Mouse (Mus musculus) limb, embryonic 11.5 days (tissue): Measurements from ENCODE around the gene Ang6. TPM values are rescaled to one million over a fixed set of nuclear protein-coding genes. Genes with fewer than 3 reads are reported as not detected.
"Not testable (repeated sequence)": the region's sequence is repeated elsewhere in the genome, so short reads cannot be mapped to it uniquely, and the experiment has no call there.

Experiments used
- ATAC-seq: fragments of 200-750 bp; cut with Nextera tagmentation; 2 replicates; pipeline ENCODE4 v1.8.0; 2017; ENCODE audit warnings: low read depth; ENCODE audit not compliant: insufficient number of reproducible peaks, low FRiP score, low TSS enrichment
- DNase-seq: peaks from one replicate; pipeline ENCODE4 v3.0.0-alpha.2; 2015; ENCODE audit warnings: low spot score
- H3K27ac ChIP-seq: fragments of 300-500 bp; sonication (generic); replicated peaks from 2 replicates; pipeline ENCODE4 v1.5.1; 2014; ENCODE audit warnings: low read depth, mild to moderate bottlenecking, low read length
- H3K27me3 ChIP-seq: fragments of 300-500 bp; sonication (generic); 2 replicates; pipeline ENCODE4 v1.6.1; 2014; ENCODE audit warnings: mild to moderate bottlenecking, low read length, mixed read lengths; ENCODE audit not compliant: control insufficient read depth, insufficient read depth
- H3K36me3 ChIP-seq: fragments of 300-500 bp; sonication (generic); 2 replicates; pipeline ENCODE4 v1.6.1; 2014; ENCODE audit warnings: mild to moderate bottlenecking, low read length, moderate library complexity, mixed read lengths; ENCODE audit not compliant: control insufficient read depth, insufficient read depth
- H3K4me1 ChIP-seq: fragments of 300-500 bp; sonication (generic); 2 replicates; pipeline ENCODE4 v1.6.1; 2014; ENCODE audit warnings: low read length, mixed read lengths; ENCODE audit not compliant: control insufficient read depth, insufficient read depth
- H3K4me2 ChIP-seq: fragments of 300-500 bp; sonication (generic); 2 replicates; pipeline ENCODE4 v1.6.1; 2014; ENCODE audit warnings: low read depth, mild to moderate bottlenecking, moderate library complexity; ENCODE audit not compliant: severe bottlenecking
- H3K4me3 ChIP-seq: fragments of 300-500 bp; sonication (generic); 2 replicates; pipeline ENCODE4 v1.5.1; 2014; ENCODE audit warnings: low read depth, low read length
- H3K9ac ChIP-seq: fragments of 300-500 bp; sonication (generic); 2 replicates; pipeline ENCODE4 v1.6.1; 2014; ENCODE audit warnings: mild to moderate bottlenecking, low read length
- H3K9me3 ChIP-seq: fragments of 300-500 bp; sonication (generic); 2 replicates; pipeline ENCODE4 v1.6.1; 2016; ENCODE audit warnings: low read length; ENCODE audit not compliant: control insufficient read depth
- WGBS: fragments of 180-500 bp; shearing (Covaris S2); extraction: QIAGEN DNeasy Blood & Tissue Kit; methylation state at CpG from one replicate; pipeline ENCODE4 v1.1.7; 2014; 5-methylcytosine and 5-hydroxymethylcytosine counted together
- polyA plus RNA-seq: library from polyadenylated mRNA; unstranded; fragments of >200 nt; fragmentation: Nextera tagmentation; extraction: Ambion mirVana; gene quantifications from 2 replicates; pipeline ENCODE4 v1.2.1, GENCODE M21; 2014

Ang6 gene
- polyA plus RNA-seq, 1 experiment from 2014 or later, result not detected

GRCm38 (mm10) chr14:43983897-43984296, 18.2 kb downstream of the Ang6 start:
- Histone ChIP-seq H3K4me3 (no peak overlapping the region), H3K9ac (no peak overlapping the region), H3K9me3 (no peaks in the 10 kb centered on the region), H3K27me3 (no peaks in the 10 kb centered on the region), H3K4me1 (no peaks in the 10 kb centered on the region), H3K27ac (no peak overlapping the region), H3K36me3 (no peaks in the 10 kb centered on the region), H3K4me2 (no peak overlapping the region)
- DNase-seq (peak; percentile 82), ATAC-seq (peak; percentile 80; the same call in 1 of the 2 replicates)
- 0% methylated on average over 4 of the region's 4 CpGs for WGBS

- Histone ChIP-seq H3K27me3 (no peaks in the 10 kb centered on the region), H3K36me3 (no peaks in the 10 kb centered on the region), H3K4me2 (no peak overlapping the region), H3K9ac (no peak overlapping the region), H3K9me3 (no peaks in the 10 kb centered on the region), H3K4me1 (no peaks in the 10 kb centered on the region), H3K4me3 (no peak overlapping the region), H3K27ac (no peak overlapping the region)
- ATAC-seq, result no peak
- 66% methylated on average over 4 of the region's 4 CpGs for WGBS
- no peak for DNase-seq
Measured at GRCm38 (mm10) chr14:43983454-43983853, 18.6 kb downstream of the Ang6 start.

- not testable (repeated sequence) for H3K9me3 ChIP-seq, H3K9ac ChIP-seq, H3K4me2 ChIP-seq, ATAC-seq, H3K4me3 ChIP-seq, H3K36me3 ChIP-seq, H3K27me3 ChIP-seq, H3K4me1 ChIP-seq, DNase-seq, H3K27ac ChIP-seq
- WGBS, result no CpG with 5 or more reads among the region's 2 CpGs
Measured at GRCm38 (mm10) chr14:43956769-43957168, 45.3 kb downstream of the Ang6 start, which contains the start of gene Ang5. TSS of gene Ang5 (plus strand) at chr14:43957069.

DNA sequence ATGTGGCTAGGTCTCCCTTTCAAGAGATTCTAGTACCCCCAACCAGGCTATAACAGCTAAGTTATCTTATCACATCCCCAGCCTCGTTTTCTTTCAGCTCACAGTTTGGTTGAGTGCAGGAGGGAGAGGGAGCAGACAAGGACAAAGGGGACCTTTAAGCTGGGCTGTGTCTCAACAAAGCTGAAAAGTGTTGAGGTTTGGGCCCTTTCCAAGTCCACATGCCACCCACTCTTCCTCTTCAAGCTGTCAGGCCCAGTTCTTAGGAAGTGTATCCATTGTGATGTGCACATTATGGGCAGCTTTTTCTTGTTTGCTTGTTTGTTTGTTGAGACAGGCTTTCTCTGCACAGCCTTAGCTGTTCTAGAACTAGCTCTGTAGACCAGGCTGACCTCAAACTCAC, 47.0 kb downstream of the Ang6 start:
- H3K27me3 ChIP-seq, H3K4me3 ChIP-seq, ATAC-seq, H3K27ac ChIP-seq, H3K36me3 ChIP-seq, DNase-seq, H3K4me1 ChIP-seq, H3K4me2 ChIP-seq, H3K9ac ChIP-seq, H3K9me3 ChIP-seq: not testable (repeated sequence)
- WGBS, result no CpG with 5 or more reads among the region's 1 CpGs

- not testable (repeated sequence) for H3K27me3 ChIP-seq, H3K4me3 ChIP-seq, DNase-seq, H3K4me2 ChIP-seq, H3K9me3 ChIP-seq, H3K9ac ChIP-seq, H3K4me1 ChIP-seq, ATAC-seq, H3K36me3 ChIP-seq, H3K27ac ChIP-seq
- 50% methylated on average over 2 of the region's 2 CpGs for WGBS
Measured at GRCm38 (mm10) chr14:43953382-43953781, 48.7 kb downstream of the Ang6 start.

Other genes with a start within 250 kb of the Ang6 start
- gene Gm8180, start 217.5 kb downstream of the Ang6 start, polyA plus RNA-seq, result not detected in 2 replicates
- gene Ear1, start 126.8 kb downstream of the Ang6 start, polyA plus RNA-seq, result not detected in 2 replicates
- gene Ear10, start 78.7 kb downstream of the Ang6 start, polyA plus RNA-seq, result not detected in 2 replicates
- 10.5 and 12.9 TPM in 2 replicates for gene Gm8113, start 76.9 kb downstream of the Ang6 start, polyA plus RNA-seq
- not detected in 2 replicates for gene Ang5, start 45.2 kb downstream of the Ang6 start, polyA plus RNA-seq
- 0.28 TPM in 1 of 2 replicates, not detected in the other for gene Ear2, start 100.4 kb upstream of the Ang6 start, polyA plus RNA-seq
- not detected in 2 replicates for gene Gm3327, start 121.6 kb upstream of the Ang6 start, polyA plus RNA-seq
- gene Gm8212, start 195.4 kb upstream of the Ang6 start, polyA plus RNA-seq, result not detected in 2 replicates
- gene 4930503E14Rik, start 211.0 kb upstream of the Ang6 start, polyA plus RNA-seq, result not detected in 2 replicates